Comparison of ENCODE assay signal across 21 mouse cellular contexts in the genomic region with DNA sequence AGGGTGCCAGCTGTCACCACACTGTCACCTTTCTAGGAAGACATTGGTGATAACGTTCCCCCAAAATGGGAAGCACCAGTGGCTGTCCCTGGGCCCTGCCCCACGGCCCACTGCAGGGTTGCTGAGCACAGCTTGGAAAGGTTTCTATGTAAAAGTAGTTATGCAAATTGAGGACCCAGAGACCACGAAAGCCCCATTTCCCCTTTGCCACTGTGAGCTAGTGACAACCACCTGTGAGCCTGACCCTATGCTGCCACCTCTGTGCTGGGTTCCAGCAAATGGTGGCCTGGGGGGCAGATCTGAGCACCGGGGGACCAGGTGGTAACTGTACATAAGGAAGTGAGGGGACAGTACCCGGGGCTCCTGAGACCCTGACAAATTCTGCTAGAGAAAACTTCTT. TPM values are rescaled to one million over a fixed set of nuclear protein-coding genes. Genes with fewer than 3 reads are reported as not detected.
DNase-seq lines count a peak whose midpoint lies in the region; ATAC-seq lines count a peak whose summit lies in the region.
"Had no signal": no experiment of that assay in that cellular context is flagged by ENCODE, and none has a peak within 500 bp of the region (broad histone marks: within the 10 kb centered on the region; RNA-seq: fewer than 3 reads in every experiment).

No protein-coding gene starts in this region.

- WGBS in heart, embryonic 12.5 days = 68% methylated on average over 5 of the region's 5 CpGs

- H3K9me3 ChIP-seq in heart, embryonic 12.5 days (replicated peaks) = 0 out of 2 replicates have a peak, but pooled peaks cover 3% of the 10 kb centered on the region
- H3K9me3 ChIP-seq: embryonic facial prominence, embryonic 15.5 days; forebrain, embryonic 10.5 days; heart, embryonic 15.5 days; liver, embryonic 15.5 days had no signal

- H3K36me3 ChIP-seq in heart, embryonic 12.5 days = no peaks in the 10 kb centered on the region
- H3K36me3 ChIP-seq: embryonic facial prominence, embryonic 15.5 days; forebrain, embryonic 10.5 days; heart, embryonic 15.5 days; liver, embryonic 15.5 days had no signal

- peak; percentile 92 for DNase-seq in heart, adult 11 months
- DNase-seq in spleen, postnatal 4 days (ENCODE audit: low spot score in 2 of 2) = peak; percentile 59 to 73
- DNase-seq in cerebellum, adult 11-12 months = no peak
- no peak for DNase-seq in right cerebral cortex, postnatal 14 days
- no peak for DNase-seq in embryo, embryonic 9.5 days (ENCODE audit: extremely low spot score)
- DNase-seq: adrenal gland, postnatal 36 days; cerebellum, adult 9-10 months; gastrocnemius, adult 2 months; heart, postnatal 4 days had no signal

- no peak for ATAC-seq in heart, embryonic 12.5 days (ENCODE audit: insufficient number of reproducible peaks, low FRiP score)
- peak; percentile 45 for ATAC-seq in common myeloid progenitor, adult 5-6 weeks (replicated peaks; ENCODE audit: low read depth, poor library complexity, severe bottlenecking)
- ATAC-seq in monocyte, adult 5-6 weeks (replicated peaks; ENCODE audit: insufficient number of reproducible peaks, low FRiP score, low TSS enrichment, poor library complexity, severe bottlenecking) = 0 out of 2 replicates have a peak, but pooled peaks have one; percentile 3
- ATAC-seq: hindbrain, embryonic 16.5 days; intestine, postnatal 0 days; lung, postnatal 0 days had no signal

- no peak overlapping the region for H3K4me3 ChIP-seq in heart, embryonic 12.5 days
- H3K4me3 ChIP-seq: embryonic facial prominence, embryonic 15.5 days; forebrain, embryonic 10.5 days; gastrocnemius, adult 2 months; heart, embryonic 15.5 days; liver, embryonic 15.5 days had no signal

- no peak overlapping the region for H3K9ac ChIP-seq in heart, embryonic 12.5 days
- H3K9ac ChIP-seq: embryonic facial prominence, embryonic 15.5 days; heart, embryonic 15.5 days; liver, embryonic 15.5 days had no signal

- no peaks in the 10 kb centered on the region for H3K27me3 ChIP-seq in heart, embryonic 12.5 days (replicated peaks)
- H3K27me3 ChIP-seq: embryonic facial prominence, embryonic 15.5 days; heart, embryonic 15.5 days; liver, embryonic 15.5 days had no signal

- H3K27ac ChIP-seq in heart, embryonic 12.5 days (ENCODE audit: poor library complexity, severe bottlenecking) = no peak overlapping the region
- H3K27ac ChIP-seq: embryonic facial prominence, embryonic 15.5 days; forebrain, embryonic 10.5 days; gastrocnemius, adult 2 months; heart, embryonic 15.5 days; liver, embryonic 15.5 days; stomach, postnatal 0 days had no signal

- peaks cover 12% of the 10 kb centered on the region; the same call in 1 of the 2 replicates for H3K4me1 ChIP-seq in heart, embryonic 12.5 days (replicated peaks)
- H3K4me1 ChIP-seq: embryonic facial prominence, embryonic 15.5 days; forebrain, embryonic 10.5 days had no signal

- H3K4me2 ChIP-seq in heart, embryonic 12.5 days = no peak overlapping the region
- H3K4me2 ChIP-seq: embryonic facial prominence, embryonic 15.5 days; heart, embryonic 15.5 days; liver, embryonic 15.5 days had no signal

RNA-seq across cellular contexts. Expression of gene Gm10282, which starts 31.3 kb away (rescaled TPM):
- polyA plus RNA-seq in heart, embryonic 12.5 days (2016; fragmentation: Nextera tagmentation; extraction: Ambion mirVana) = 17.1 and 19.9 TPM in 2 replicates
- 51.2 and 57.6 TPM in 2 replicates for total RNA-seq in common myeloid progenitor, adult 5-6 weeks (2017)
- total RNA-seq in monocyte, adult 5-6 weeks (2017) = 1.5 to 3.3 TPM (median 3.1 TPM) in 3 replicates

RNA-seq across cellular contexts. Expression of gene Ap1m1, which starts 34.0 kb away (rescaled TPM):
- polyA plus RNA-seq in heart, embryonic 12.5 days (2016; fragmentation: Nextera tagmentation; extraction: Ambion mirVana) = 112 and 113 TPM in 2 replicates
- total RNA-seq in common myeloid progenitor, adult 5-6 weeks (2017) = 86.6 and 88.2 TPM in 2 replicates
- total RNA-seq in monocyte, adult 5-6 weeks (2017) = 59.3 to 86.9 TPM (median 76.3 TPM) in 3 replicates

RNA-seq across cellular contexts. Expression of gene Klf2, which starts 45.0 kb away (rescaled TPM):
- 28.1 and 31.6 TPM in 2 replicates for polyA plus RNA-seq in heart, embryonic 12.5 days (2016; fragmentation: Nextera tagmentation; extraction: Ambion mirVana)
- total RNA-seq in common myeloid progenitor, adult 5-6 weeks (2017) = 7.2 and 7.6 TPM in 2 replicates
- 183 to 225 TPM (median 194 TPM) in 3 replicates for total RNA-seq in monocyte, adult 5-6 weeks (2017)
- total RNA-seq: MEL had no signal

RNA-seq across cellular contexts. Expression of gene Fam32a, which starts 54.3 kb away (rescaled TPM):
- polyA plus RNA-seq in heart, embryonic 12.5 days (2016; fragmentation: Nextera tagmentation; extraction: Ambion mirVana) = 43.9 and 44.7 TPM in 2 replicates
- 42.5 and 56.2 TPM in 2 replicates for total RNA-seq in common myeloid progenitor, adult 5-6 weeks (2017)
- 105 to 143 TPM (median 135 TPM) in 3 replicates for total RNA-seq in monocyte, adult 5-6 weeks (2017)

Comparison
In these comparisons a context has a peak if more than half of its experiments do, and no peak if none do; other contexts are left out.
1. DNase-seq: peak in heart, adult 11 months (single experiment) and spleen, postnatal 4 days (2 of 2); none in cerebellum, adult 11-12 months (single experiment), right cerebral cortex, postnatal 14 days (single experiment) and embryo, embryonic 9.5 days (single experiment).
2. RNA of gene Gm10282, which starts 31.3 kb away (total RNA-seq): 51.2 to 57.6 TPM in common myeloid progenitor, adult 5-6 weeks; 1.5 to 3.3 TPM in monocyte, adult 5-6 weeks; every median in the first group is over 10 times any median in the second.
3. RNA of gene Klf2, which starts 45.0 kb away (total RNA-seq): 183 to 225 TPM in monocyte, adult 5-6 weeks; 7.2 to 7.6 TPM in common myeloid progenitor, adult 5-6 weeks; every median in the first group is over 10 times any median in the second.